Mouse (Mus musculus): ENCODE results near the gene D030056L22Rik. TPM values are rescaled to one million over a fixed set of nuclear protein-coding genes. Genes with fewer than 3 reads are reported as not detected.
"Not testable (repeated sequence)": the region's sequence is repeated elsewhere in the genome, so short reads cannot be mapped to it uniquely, and the experiment has no call there.

Gene D030056L22Rik
- total and polyA plus RNA-seq, 3 experiments: 19.5 to 36.5 (median 25.2) TPM

DNA sequence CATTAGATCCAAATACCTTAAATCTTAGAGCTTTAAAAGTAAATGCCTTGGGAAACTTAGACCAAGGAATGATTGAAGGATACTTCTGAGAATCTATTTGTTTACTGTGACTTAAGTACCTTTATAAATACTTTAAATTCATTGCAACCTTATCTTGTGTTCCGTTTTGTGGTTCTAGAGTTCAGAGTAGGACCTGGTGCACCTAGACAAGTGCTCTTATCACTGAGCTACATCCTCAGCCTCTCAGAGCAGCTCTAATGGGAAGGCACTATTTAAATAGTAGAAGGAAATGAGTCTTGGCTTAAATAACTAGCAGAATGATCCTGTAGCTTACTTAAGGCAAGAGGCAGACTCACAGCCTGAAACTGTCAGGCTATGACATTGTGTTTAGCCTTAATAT lies 17.4 kb upstream of the D030056L22Rik start:
- DNase-seq (ENCODE audit: low spot score) (no peak), ATAC-seq (ENCODE audit: extremely low read depth, insufficient number of reproducible peaks, low FRiP score, poor library complexity, severe bottlenecking) (peak; percentile 29; the same call in 1 of the 2 replicates)
- no peak overlapping the region for H3K4me3 ChIP-seq (ENCODE audit: low read depth, low read length)
- H3K9me3 ChIP-seq (replicated peaks): no peaks in the 10 kb centered on the region
- H3K27me3 ChIP-seq (ENCODE audit: insufficient read depth, low read length): no peaks in the 10 kb centered on the region
- H3K36me3 ChIP-seq (replicated peaks): peaks cover 85% of the 10 kb centered on the region
- TF ChIP-seq TAL1 (conservative IDR thresholded peaks at IDR 0.05; ENCODE audit: low read depth, low read length) (no peak; the same call in 1 of the 2 replicates), GATA2 (IDR thresholded peaks at IDR 0.05; ENCODE audit: borderline replicate concordance, low read depth, low read length) (no peak), GATA1 (IDR thresholded peaks at IDR 0.05; ENCODE audit: borderline replicate concordance, low read length) (no peak), POLR2AphosphoS5 (IDR thresholded peaks at IDR 0.05; ENCODE audit: insufficient replicate concordance, low read depth, low read length) (no peak), CTCF (IDR thresholded peaks at IDR 0.05; ENCODE audit: low read depth, low read length) (no peak)
- H3K4me1 ChIP-seq (ENCODE audit: insufficient read depth, low read depth, low read length): peaks cover 37% of the 10 kb centered on the region

- Histone ChIP-seq H3K9me3 (replicated peaks) (no peaks in the 10 kb centered on the region), H3K4me1 (ENCODE audit: insufficient read depth, low read depth, low read length) (peaks cover 11% of the 10 kb centered on the region), H3K4me3 (ENCODE audit: low read depth, low read length) (no peak overlapping the region), H3K27me3 (ENCODE audit: insufficient read depth, low read length) (no peaks in the 10 kb centered on the region), H3K36me3 (replicated peaks) (peaks cover 20% of the 10 kb centered on the region)
- TF ChIP-seq GATA2 (IDR thresholded peaks at IDR 0.05; ENCODE audit: borderline replicate concordance, low read depth, low read length): no peak
- DNase-seq (ENCODE audit: low spot score) (no peak), ATAC-seq (ENCODE audit: extremely low read depth, insufficient number of reproducible peaks, low FRiP score, poor library complexity, severe bottlenecking) (no peak)
These were observed 4.9 kb upstream of the D030056L22Rik start for GRCm38 (mm10) chr19:18708101-18708500.

GRCm38 (mm10) chr19:18710903-18711302 lies 2.1 kb upstream of the D030056L22Rik start:
- Histone ChIP-seq H3K36me3 (replicated peaks) (peaks cover 32% of the 10 kb centered on the region), H3K4me1 (ENCODE audit: insufficient read depth, low read depth, low read length) (peaks cover 31% of the 10 kb centered on the region), H3K4me3 (ENCODE audit: low read depth, low read length) (no peak overlapping the region), H3K27me3 (ENCODE audit: insufficient read depth, low read length) (no peaks in the 10 kb centered on the region), H3K9me3 (replicated peaks) (no peaks in the 10 kb centered on the region)
- DNase-seq (ENCODE audit: low spot score): no peak
- no peak for TF ChIP-seq GATA2 (IDR thresholded peaks at IDR 0.05; ENCODE audit: borderline replicate concordance, low read depth, low read length)
- TF ChIP-seq TAL1 (conservative IDR thresholded peaks at IDR 0.05; ENCODE audit: low read depth, low read length): no peak
- TF ChIP-seq CTCF (IDR thresholded peaks at IDR 0.05; ENCODE audit: low read depth, low read length): no peak
- TF ChIP-seq POLR2AphosphoS5 (IDR thresholded peaks at IDR 0.05; ENCODE audit: insufficient replicate concordance, low read depth, low read length): no peak
- TF ChIP-seq GATA1 (IDR thresholded peaks at IDR 0.05; ENCODE audit: borderline replicate concordance, low read length): no peak
- no peak for ATAC-seq (ENCODE audit: extremely low read depth, insufficient number of reproducible peaks, low FRiP score, poor library complexity, severe bottlenecking)

DNA sequence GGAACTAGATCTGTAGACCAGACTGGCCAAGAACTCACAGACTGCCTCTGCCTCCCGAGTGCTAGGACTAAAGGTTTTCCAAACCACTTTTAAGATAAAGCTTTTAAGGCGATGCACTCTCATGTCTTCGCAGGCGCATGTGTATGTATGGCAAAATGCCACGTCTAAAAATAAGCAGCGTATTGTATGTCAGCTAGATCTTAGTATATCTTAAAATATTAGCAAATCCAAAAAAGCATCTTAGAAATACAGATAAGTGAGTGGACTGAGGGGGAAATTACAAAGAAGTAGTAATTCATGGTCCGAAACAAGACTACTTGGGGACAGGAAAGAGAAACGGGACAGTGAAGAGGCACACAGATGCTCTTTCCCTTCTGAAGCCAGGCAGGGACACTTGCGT lies 1.4 kb upstream of the D030056L22Rik start:
- H3K4me3 ChIP-seq (ENCODE audit: low read depth, low read length): no peak overlapping the region; the same call in 1 of the 2 replicates
- H3K36me3 ChIP-seq (replicated peaks): peaks cover 29% of the 10 kb centered on the region
- ATAC-seq (ENCODE audit: extremely low read depth, insufficient number of reproducible peaks, low FRiP score, poor library complexity, severe bottlenecking) (no peak), DNase-seq (ENCODE audit: low spot score) (no peak)
- H3K4me1 ChIP-seq (ENCODE audit: insufficient read depth, low read depth, low read length): peaks cover 32% of the 10 kb centered on the region
- H3K9me3 ChIP-seq (replicated peaks): no peaks in the 10 kb centered on the region
- TF ChIP-seq GATA2 (IDR thresholded peaks at IDR 0.05; ENCODE audit: borderline replicate concordance, low read depth, low read length) (no peak), GATA1 (IDR thresholded peaks at IDR 0.05; ENCODE audit: borderline replicate concordance, low read length) (no peak), TAL1 (conservative IDR thresholded peaks at IDR 0.05; ENCODE audit: low read depth, low read length) (no peak), POLR2AphosphoS5 (IDR thresholded peaks at IDR 0.05; ENCODE audit: insufficient replicate concordance, low read depth, low read length) (no peak), CTCF (IDR thresholded peaks at IDR 0.05; ENCODE audit: low read depth, low read length) (no peak)
- H3K27me3 ChIP-seq (ENCODE audit: insufficient read depth, low read length): no peaks in the 10 kb centered on the region

DNA sequence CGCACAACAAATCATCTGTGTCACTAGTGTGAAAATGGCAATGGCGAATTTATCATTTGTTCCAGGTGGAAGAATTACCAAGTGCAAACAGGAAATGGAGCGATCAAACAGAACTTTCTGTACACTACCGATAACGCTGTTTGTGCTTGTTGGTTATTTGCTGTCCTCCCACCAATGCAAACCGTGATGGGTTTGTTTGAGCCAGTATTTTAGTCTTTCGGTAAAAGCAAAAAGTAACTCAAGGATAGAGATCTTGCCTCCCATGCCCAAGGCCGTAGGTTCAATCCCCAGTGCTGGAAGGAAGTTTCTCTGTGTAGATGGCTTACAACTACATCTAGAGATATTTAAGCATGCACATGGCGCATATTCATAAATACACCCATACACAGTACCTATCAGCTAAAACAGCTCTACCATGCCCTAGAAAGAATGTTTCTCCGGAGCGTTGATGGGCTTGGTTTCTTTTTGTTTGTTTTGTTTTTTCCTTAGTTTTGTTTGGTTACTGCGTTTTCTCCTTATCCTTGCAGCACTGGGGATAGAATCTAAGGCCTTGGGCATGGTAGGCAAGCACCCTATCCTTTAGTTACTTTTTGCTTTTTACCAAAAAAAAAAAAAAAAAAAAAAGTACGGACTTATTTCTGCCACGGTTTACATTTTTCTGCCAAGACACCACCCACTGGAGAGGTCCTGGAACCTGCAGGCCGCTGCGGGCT lies 684 bp upstream of the D030056L22Rik start:
- Histone ChIP-seq H3K4me1 (ENCODE audit: insufficient read depth, low read depth, low read length) (peaks cover 37% of the 10 kb centered on the region), H3K36me3 (replicated peaks) (peaks cover 33% of the 10 kb centered on the region), H3K4me3 (ENCODE audit: low read depth, low read length) (peak overlapping the region; percentile 97), H3K9me3 (replicated peaks) (no peaks in the 10 kb centered on the region), H3K27me3 (ENCODE audit: insufficient read depth, low read length) (no peaks in the 10 kb centered on the region)
- DNase-seq (ENCODE audit: low spot score) (no peak), ATAC-seq (ENCODE audit: extremely low read depth, insufficient number of reproducible peaks, low FRiP score, poor library complexity, severe bottlenecking) (no peak)
- TF ChIP-seq GATA2 (IDR thresholded peaks at IDR 0.05; ENCODE audit: borderline replicate concordance, low read depth, low read length) (no peak), CTCF (IDR thresholded peaks at IDR 0.05; ENCODE audit: low read depth, low read length) (no peak), TAL1 (conservative IDR thresholded peaks at IDR 0.05; ENCODE audit: low read depth, low read length) (no peak), POLR2AphosphoS5 (IDR thresholded peaks at IDR 0.05; ENCODE audit: insufficient replicate concordance, low read depth, low read length) (no peak), GATA1 (IDR thresholded peaks at IDR 0.05; ENCODE audit: borderline replicate concordance, low read length) (no peak)

DNA sequence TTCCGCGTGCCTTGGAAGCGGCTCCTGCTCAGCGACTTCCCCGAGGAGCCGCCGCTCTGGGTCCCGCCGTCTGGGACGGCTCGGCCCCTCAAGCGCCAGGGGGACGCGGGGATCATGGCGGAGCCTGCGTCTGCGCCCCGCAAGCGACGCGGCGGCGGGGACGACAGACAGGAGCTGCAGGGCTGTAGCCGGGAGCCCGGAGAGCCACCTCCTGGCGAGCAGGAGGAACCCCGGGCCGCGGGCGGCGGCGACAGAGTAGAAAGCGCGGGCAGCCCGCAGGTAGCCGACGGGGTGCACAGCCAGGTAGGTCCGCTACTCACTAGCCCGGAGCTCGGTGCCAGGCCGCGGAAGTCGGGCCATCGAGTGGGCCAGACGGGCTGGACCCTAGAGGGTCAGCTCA lies 364 bp downstream of the D030056L22Rik start:
- H3K36me3 ChIP-seq (replicated peaks): peaks cover 31% of the 10 kb centered on the region
- not testable (repeated sequence) for H3K27me3 ChIP-seq (ENCODE audit: insufficient read depth, low read length); ATAC-seq (ENCODE audit: extremely low read depth, insufficient number of reproducible peaks, low FRiP score, poor library complexity, severe bottlenecking); H3K9me3 ChIP-seq (replicated peaks)
- H3K4me3 ChIP-seq (ENCODE audit: low read depth, low read length): peak overlapping the region; percentile 97
- peak; percentile 50 for DNase-seq (ENCODE audit: low spot score)
- H3K4me1 ChIP-seq (ENCODE audit: insufficient read depth, low read depth, low read length): peaks cover 37% of the 10 kb centered on the region

GRCm38 (mm10) chr19:18716374-18716773 lies 3.4 kb downstream of the D030056L22Rik start:
- Histone ChIP-seq H3K4me3 (ENCODE audit: low read depth, low read length) (no peak overlapping the region), H3K9me3 (replicated peaks) (no peaks in the 10 kb centered on the region), H3K27me3 (ENCODE audit: insufficient read depth, low read length) (no peaks in the 10 kb centered on the region), H3K4me1 (ENCODE audit: insufficient read depth, low read depth, low read length) (peaks cover 37% of the 10 kb centered on the region), H3K36me3 (replicated peaks) (peaks cover 38% of the 10 kb centered on the region)
- ATAC-seq (ENCODE audit: extremely low read depth, insufficient number of reproducible peaks, low FRiP score, poor library complexity, severe bottlenecking) (no peak), DNase-seq (ENCODE audit: low spot score) (peak; percentile 26)
- no peak for TF ChIP-seq GATA1 (IDR thresholded peaks at IDR 0.05; ENCODE audit: borderline replicate concordance, low read length)
- TF ChIP-seq CTCF (IDR thresholded peaks at IDR 0.05; ENCODE audit: low read depth, low read length): peak; percentile 80
